Mouse (Mus musculus) lung, postnatal 36 days (tissue): ENCODE measurements around the gene Ripply1.
"Not testable (repeated sequence)": the region's sequence is repeated elsewhere in the genome, so short reads cannot be mapped to it uniquely, and the experiment has no call there.

Experiments used
- DNase-seq: peaks from one replicate; pipeline ENCODE4 v3.0.0; 2022; ENCODE audit warnings: mixed read lengths

Gene Ripply1

GRCm38 (mm10) chrX:139779401-139779800 is 2.8 kb downstream of the Ripply1 start:
- peak; percentile 8 for DNase-seq

GRCm38 (mm10) chrX:139778886-139779285 is 3.3 kb downstream of the Ripply1 start:
- no peak for DNase-seq

- DNase-seq, result no peak
Measured at GRCm38 (mm10) chrX:139777357-139777756, 4.8 kb downstream of the Ripply1 start.

- peak; percentile 7 for DNase-seq
Measured at GRCm38 (mm10) chrX:139775084-139775612, 7.0 kb downstream of the Ripply1 start.

GRCm38 (mm10) chrX:139774309-139775083 is 7.7 kb downstream of the Ripply1 start:
- DNase-seq, result peak; percentile 42

- no peak for DNase-seq
Measured at GRCm38 (mm10) chrX:139769975-139770637, 12.0 kb downstream of the Ripply1 start.

GRCm38 (mm10) chrX:139762546-139762945 is 19.6 kb downstream of the Ripply1 start:
- DNase-seq, result peak; percentile 64

- DNase-seq, result not testable (repeated sequence)
Measured at GRCm38 (mm10) chrX:139758634-139759033, 23.5 kb downstream of the Ripply1 start.

GRCm38 (mm10) chrX:139751855-139752254 is 30.3 kb downstream of the Ripply1 start:
- peak; percentile 59 for DNase-seq

GRCm38 (mm10) chrX:139737066-139737465 is 45.1 kb downstream of the Ripply1 start:
- DNase-seq, result no peak

GRCm38 (mm10) chrX:139730541-139730940 is 51.6 kb downstream of the Ripply1 start:
- no peak for DNase-seq
